Mouse (Mus musculus): ENCODE measurements around the gene Ms4a4c.

DNA sequence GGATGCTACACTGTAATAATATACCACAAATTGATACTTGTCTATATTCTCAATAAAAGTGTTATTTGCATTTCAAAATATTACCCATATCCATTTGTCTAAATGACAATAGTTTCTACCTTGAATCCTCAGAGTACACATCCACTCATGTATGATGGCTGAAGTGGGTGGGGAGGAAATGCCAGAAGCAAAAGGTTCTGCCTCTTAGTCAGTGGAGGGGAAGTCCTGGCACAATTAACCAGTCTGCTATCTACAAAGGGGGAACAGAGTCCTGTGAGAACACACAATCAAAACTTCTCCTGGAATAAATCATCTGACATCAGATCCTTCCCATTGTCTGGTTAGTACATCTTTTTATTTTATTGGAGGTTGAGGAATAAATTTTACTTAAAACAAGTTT, 2.9 kb downstream of the Ms4a4c start:
- TF ChIP-seq CTCF (conservative IDR thresholded peaks at IDR 0.05; ENCODE audit: low read length) (no peak), POU5F1 (IDR thresholded peaks at IDR 0.05; ENCODE audit: borderline replicate concordance, low read length) (no peak)

Data from E14TG2a.4 (cell line).